Comparison of ENCODE assay signal across 21 mouse cellular contexts in genomic region chr1:159750876-159751275, GRCm38 (mm10).
DNase-seq lines count a peak whose midpoint lies in the region; ATAC-seq lines count a peak whose summit lies in the region.
"Had no signal": no experiment of that assay in that cellular context is flagged by ENCODE, and none has a peak within 500 bp of the region (broad histone marks: within the 10 kb centered on the region; RNA-seq: fewer than 3 reads in every experiment).

No protein-coding gene starts in this region.

- H3K9ac ChIP-seq in embryonic facial prominence, embryonic 12.5 days: no peak overlapping the region
- H3K9ac ChIP-seq in hindbrain, embryonic 16.5 days (ENCODE audit: low read depth, low read length): no peak overlapping the region
- H3K9ac ChIP-seq: embryonic facial prominence, embryonic 13.5 days; forebrain, embryonic 12.5 days; hindbrain, embryonic 12.5 days had no signal

- H3K4me2 ChIP-seq in embryonic facial prominence, embryonic 12.5 days (replicated peaks): no peak overlapping the region
- no peak overlapping the region for H3K4me2 ChIP-seq in hindbrain, embryonic 16.5 days (ENCODE audit: low read length)
- H3K4me2 ChIP-seq: embryonic facial prominence, embryonic 13.5 days; forebrain, embryonic 12.5 days; hindbrain, embryonic 12.5 days had no signal

- no peaks in the 10 kb centered on the region for H3K4me1 ChIP-seq in embryonic facial prominence, embryonic 12.5 days
- peaks cover 21% of the 10 kb centered on the region for H3K4me1 ChIP-seq in embryonic facial prominence, embryonic 10.5 days
- H3K4me1 ChIP-seq in hindbrain, embryonic 16.5 days (ENCODE audit: control insufficient read depth, insufficient read depth, low read depth, low read length): no peaks in the 10 kb centered on the region

- no peaks in the 10 kb centered on the region for H3K27me3 ChIP-seq in embryonic facial prominence, embryonic 12.5 days
- no peaks in the 10 kb centered on the region for H3K27me3 ChIP-seq in embryonic facial prominence, embryonic 10.5 days (replicated peaks; ENCODE audit: low read depth, poor library complexity, severe bottlenecking)
- no peaks in the 10 kb centered on the region for H3K27me3 ChIP-seq in hindbrain, embryonic 16.5 days (replicated peaks; ENCODE audit: control insufficient read depth, insufficient read depth, low read length)
- H3K27me3 ChIP-seq: embryonic facial prominence, embryonic 13.5 days; forebrain, embryonic 12.5 days; hindbrain, embryonic 12.5 days had no signal

- DNase-seq in embryonic facial prominence, embryonic 10.5 days (ENCODE audit: low spot score): no peak
- peak; percentile 46 for DNase-seq in embryo, embryonic 10 days (ENCODE audit: low spot score)
- DNase-seq in forelimb bud, embryonic 11.5 days (ENCODE audit: low read depth, low spot score): peak; percentile 13
- no peak for DNase-seq in left cerebral cortex, adult 9 months (ENCODE audit: low spot score in 2 of 2)
- no peak for DNase-seq in layer of hippocampus, postnatal 25 days (ENCODE audit: extremely low spot score in 1 of 2, low spot score in 1 of 2)
- DNase-seq: adrenal gland, postnatal 36 days; cerebellum, adult 8-10 months; cerebellum, postnatal 14 days; gastrocnemius, adult 2 months; gastrocnemius, postnatal 25 days; heart, postnatal 10 days; heart, postnatal 4 days had no signal

- 21% methylated on average over 6 of the region's 6 CpGs for WGBS in embryonic facial prominence, embryonic 12.5 days
- 27% methylated on average over 6 of the region's 6 CpGs for WGBS in embryonic facial prominence, embryonic 10.5 days
- WGBS in hindbrain, embryonic 16.5 days: 25% methylated on average over 6 of the region's 6 CpGs

- no peak overlapping the region for H3K4me3 ChIP-seq in embryonic facial prominence, embryonic 12.5 days
- no peak overlapping the region for H3K4me3 ChIP-seq in embryonic facial prominence, embryonic 10.5 days
- no peak overlapping the region for H3K4me3 ChIP-seq in hindbrain, embryonic 16.5 days (ENCODE audit: low read length)
- H3K4me3 ChIP-seq: embryonic facial prominence, embryonic 13.5 days; forebrain, embryonic 12.5 days; gastrocnemius, adult 2 months; heart, embryonic 10.5 days; hindbrain, embryonic 12.5 days had no signal

- ATAC-seq in embryonic facial prominence, embryonic 12.5 days (ENCODE audit: insufficient number of reproducible peaks, insufficient read depth, low FRiP score, low TSS enrichment): 0 out of 2 replicates have a peak, but pooled peaks have one; percentile 47
- no peak for ATAC-seq in hindbrain, embryonic 16.5 days
- ATAC-seq: activated CD4-positive, CD25-positive, alpha-beta regulatory T cell, adult 4 months; hindbrain, postnatal 0 days; Patski had no signal

- H3K27ac ChIP-seq in embryonic facial prominence, embryonic 12.5 days: no peak overlapping the region
- H3K27ac ChIP-seq in embryonic facial prominence, embryonic 10.5 days (replicated peaks): no peak overlapping the region
- H3K27ac ChIP-seq in hindbrain, embryonic 16.5 days (ENCODE audit: low read depth, low read length): no peak overlapping the region
- H3K27ac ChIP-seq: embryonic facial prominence, embryonic 13.5 days; forebrain, embryonic 12.5 days; gastrocnemius, adult 2 months; heart, embryonic 10.5 days; hindbrain, embryonic 12.5 days; hindbrain, postnatal 0 days had no signal

- no peaks in the 10 kb centered on the region for H3K9me3 ChIP-seq in embryonic facial prominence, embryonic 12.5 days
- H3K9me3 ChIP-seq in embryonic facial prominence, embryonic 10.5 days: no peaks in the 10 kb centered on the region
- H3K9me3 ChIP-seq in hindbrain, embryonic 16.5 days (ENCODE audit: control insufficient read depth, low read length): no peaks in the 10 kb centered on the region
- H3K9me3 ChIP-seq: embryonic facial prominence, embryonic 13.5 days; forebrain, embryonic 12.5 days; heart, embryonic 10.5 days; hindbrain, embryonic 12.5 days had no signal

- no peaks in the 10 kb centered on the region for H3K36me3 ChIP-seq in embryonic facial prominence, embryonic 12.5 days
- no peaks in the 10 kb centered on the region for H3K36me3 ChIP-seq in embryonic facial prominence, embryonic 10.5 days (replicated peaks)
- no peaks in the 10 kb centered on the region for H3K36me3 ChIP-seq in hindbrain, embryonic 16.5 days (ENCODE audit: control insufficient read depth, insufficient read depth, low read length)
- H3K36me3 ChIP-seq: embryonic facial prominence, embryonic 13.5 days; forebrain, embryonic 12.5 days; heart, embryonic 10.5 days; hindbrain, embryonic 12.5 days had no signal

Comparison
In these comparisons a context has a peak if more than half of its experiments do, and no peak if none do; other contexts are left out.
1. DNase-seq: peak in embryo, embryonic 10 days (single experiment) and forelimb bud, embryonic 11.5 days (single experiment); none in embryonic facial prominence, embryonic 10.5 days (single experiment), left cerebral cortex, adult 9 months (0 of 2) and layer of hippocampus, postnatal 25 days (0 of 2).